Mouse (Mus musculus) midbrain, embryonic 14.5 days (tissue): Measurements from ENCODE around the gene Per1. TPM values are rescaled to one million over a fixed set of nuclear protein-coding genes. Genes with fewer than 3 reads are reported as not detected.
A peak's percentile ranks its signal among the peaks of the same experiment; 100 is the strongest.

Experiments used
- ATAC-seq: fragments of 200-750 bp; cut with Nextera tagmentation; 2 replicates; pipeline ENCODE4 v1.8.0; 2017; ENCODE audit warnings: moderate number of reproducible peaks, moderate library complexity; ENCODE audit not compliant: low FRiP score, low TSS enrichment
- DNase-seq: peaks from one replicate; pipeline ENCODE4 v3.0.0-alpha.2; 2015
- H3K27ac ChIP-seq: fragments of 300-500 bp; sonication (generic); replicated peaks from 2 replicates; pipeline ENCODE4 v1.5.1; 2014; ENCODE audit warnings: mild to moderate bottlenecking, low read depth, low read length, moderate library complexity
- H3K27me3 ChIP-seq: fragments of 300-500 bp; sonication (generic); 2 replicates; pipeline ENCODE4 v1.6.1; 2014; ENCODE audit warnings: low read length, control low read depth, mixed read lengths; ENCODE audit not compliant: control insufficient read depth, insufficient read depth
- H3K36me3 ChIP-seq: fragments of 300-500 bp; sonication (generic); 2 replicates; pipeline ENCODE4 v1.6.1; 2014; ENCODE audit warnings: low read length, control low read depth; ENCODE audit not compliant: control insufficient read depth, insufficient read depth
- H3K4me1 ChIP-seq: fragments of 300-500 bp; sonication (generic); 2 replicates; pipeline ENCODE4 v1.6.1; 2014; ENCODE audit warnings: mild to moderate bottlenecking, antibody characterized with exemption, low read length, control low read depth; ENCODE audit not compliant: control insufficient read depth, insufficient read depth
- H3K4me2 ChIP-seq: fragments of 300-500 bp; sonication (generic); 2 replicates; pipeline ENCODE4 v1.6.1; 2014; ENCODE audit warnings: mild to moderate bottlenecking, low read length, moderate library complexity
- H3K4me3 ChIP-seq: fragments of 300-500 bp; sonication (generic); replicated peaks from 2 replicates; pipeline ENCODE4 v1.5.1; 2014; ENCODE audit warnings: low read depth, low read length
- H3K9ac ChIP-seq: fragments of 300-500 bp; sonication (generic); replicated peaks from 2 replicates; pipeline ENCODE4 v1.6.1; 2014; ENCODE audit warnings: mild to moderate bottlenecking, low read length, moderate library complexity
- H3K9me3 ChIP-seq: fragments of 300-500 bp; sonication (generic); 2 replicates; pipeline ENCODE4 v1.6.1; 2016; ENCODE audit warnings: low read length, control low read depth, mixed read lengths; ENCODE audit not compliant: control insufficient read depth
- WGBS: fragments of 180-500 bp; shearing (Covaris S2); extraction: QIAGEN DNeasy Blood & Tissue Kit; methylation state at CpG from one replicate; pipeline ENCODE4 v1.1.7; 2014; 5-methylcytosine and 5-hydroxymethylcytosine counted together
- polyA plus RNA-seq: library from polyadenylated mRNA; unstranded; fragments of >200 nt; fragmentation: Nextera tagmentation; extraction: Ambion mirVana; gene quantifications from 2 replicates; pipeline ENCODE4 v1.2.1, GENCODE M21; 2014

Per1 gene
- polyA plus RNA-seq, 1 experiment from 2014 or later = 13.1 TPM

DNA sequence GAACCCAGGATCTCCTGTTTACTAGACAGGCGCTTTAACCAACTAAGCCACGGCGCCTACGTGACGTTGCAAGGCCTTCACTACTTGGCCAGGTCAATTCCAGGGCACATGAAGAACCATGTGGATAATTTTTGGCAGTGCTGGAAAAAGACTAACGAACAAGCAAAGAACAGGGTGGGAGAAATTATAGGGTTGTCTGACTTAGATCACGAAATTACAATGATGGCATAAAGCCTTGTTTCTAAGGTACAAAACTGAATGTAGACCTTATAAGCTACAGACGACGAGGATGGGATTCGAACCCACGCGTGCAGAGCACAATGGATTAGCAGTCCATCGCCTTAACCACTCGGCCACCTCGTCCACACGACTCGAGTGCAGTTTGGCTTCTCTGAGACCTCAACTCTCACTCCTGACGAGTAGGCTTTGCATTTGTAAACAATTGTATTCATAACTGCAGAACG lies 32.2 kb upstream of the Per1 start:
- Histone ChIP-seq H3K4me1 (peaks cover 38% of the 10 kb centered on the region), H3K36me3 (no peaks in the 10 kb centered on the region), H3K4me2 (peak overlapping the region; percentile 94), H3K9me3 (no peaks in the 10 kb centered on the region), H3K4me3 (peak overlapping the region; percentile 67), H3K27me3 (no peaks in the 10 kb centered on the region), H3K9ac (no peak overlapping the region; the same call in 1 of the 2 replicates), H3K27ac (peak overlapping the region; percentile 65)
- peak; percentile 95 for DNase-seq
- under 1% methylated on average over 19 of the region's 19 CpGs for WGBS
- ATAC-seq = peak; percentile 66

DNA sequence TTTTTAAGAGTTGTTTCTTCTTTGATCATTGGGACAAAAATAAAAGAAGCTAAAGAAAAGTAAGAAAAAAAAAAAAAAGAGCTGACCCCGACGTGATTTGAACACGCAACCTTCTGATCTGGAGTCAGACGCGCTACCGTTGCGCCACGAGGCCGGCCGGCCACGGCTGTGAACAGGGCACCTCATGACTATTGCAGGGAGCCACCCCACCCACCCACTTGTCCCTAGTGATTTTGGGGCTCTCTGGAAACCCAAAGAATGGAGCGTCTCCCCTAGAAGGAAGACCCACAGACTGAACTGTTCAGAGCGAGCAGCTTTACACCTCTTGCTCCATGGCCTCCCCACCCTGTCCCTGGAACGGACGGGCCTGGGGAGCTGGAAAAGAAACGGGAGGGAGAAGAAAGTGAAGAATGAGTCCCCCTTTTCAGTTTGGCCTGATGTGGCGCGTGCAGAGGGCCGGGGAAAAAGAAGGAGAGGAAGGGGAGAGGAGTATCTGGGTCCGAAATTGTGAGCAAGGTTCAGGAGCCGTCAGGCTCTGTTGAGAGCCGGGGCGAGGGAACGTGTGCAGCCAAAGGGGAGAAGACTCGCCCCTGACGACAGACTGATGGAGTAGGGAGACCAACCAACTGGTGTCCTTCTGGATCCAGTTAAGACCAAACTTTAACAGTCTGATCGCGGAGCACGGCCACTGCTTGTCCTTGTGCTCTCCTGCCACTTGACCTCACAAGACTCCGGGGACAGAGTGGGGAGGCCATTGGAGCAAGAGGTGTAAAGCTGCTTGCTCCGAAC lies 31.4 kb upstream of the Per1 start:
- H3K36me3 ChIP-seq = no peaks in the 10 kb centered on the region
- under 1% methylated on average over 31 of the region's 31 CpGs for WGBS
- H3K4me1 ChIP-seq = peaks cover 30% of the 10 kb centered on the region
- peak overlapping the region; percentile 94 for H3K4me2 ChIP-seq
- DNase-seq (peak; percentile 87), ATAC-seq (peak; percentile 35; the same call in 1 of the 2 replicates)
- H3K4me3 ChIP-seq = peak overlapping the region; percentile 67
- H3K27me3 ChIP-seq = no peaks in the 10 kb centered on the region
- peak overlapping the region; percentile 65; the same call in 1 of the 2 replicates for H3K27ac ChIP-seq
- H3K9ac ChIP-seq = peak overlapping the region; percentile 71
- no peaks in the 10 kb centered on the region for H3K9me3 ChIP-seq

GRCm38 (mm10) chr11:69064259-69065133 lies 30.5 kb upstream of the Per1 start:
- Histone ChIP-seq H3K4me3 (peak overlapping the region; percentile 67), H3K4me1 (peaks cover 29% of the 10 kb centered on the region), H3K36me3 (no peaks in the 10 kb centered on the region), H3K4me2 (peak overlapping the region; percentile 94), H3K9me3 (no peaks in the 10 kb centered on the region), H3K27ac (no peak overlapping the region), H3K9ac (peak overlapping the region; percentile 71; the same call in 1 of the 2 replicates), H3K27me3 (no peaks in the 10 kb centered on the region)
- WGBS = 42% methylated on average over 9 of the region's 9 CpGs
- DNase-seq (no peak), ATAC-seq (no peak)

DNA sequence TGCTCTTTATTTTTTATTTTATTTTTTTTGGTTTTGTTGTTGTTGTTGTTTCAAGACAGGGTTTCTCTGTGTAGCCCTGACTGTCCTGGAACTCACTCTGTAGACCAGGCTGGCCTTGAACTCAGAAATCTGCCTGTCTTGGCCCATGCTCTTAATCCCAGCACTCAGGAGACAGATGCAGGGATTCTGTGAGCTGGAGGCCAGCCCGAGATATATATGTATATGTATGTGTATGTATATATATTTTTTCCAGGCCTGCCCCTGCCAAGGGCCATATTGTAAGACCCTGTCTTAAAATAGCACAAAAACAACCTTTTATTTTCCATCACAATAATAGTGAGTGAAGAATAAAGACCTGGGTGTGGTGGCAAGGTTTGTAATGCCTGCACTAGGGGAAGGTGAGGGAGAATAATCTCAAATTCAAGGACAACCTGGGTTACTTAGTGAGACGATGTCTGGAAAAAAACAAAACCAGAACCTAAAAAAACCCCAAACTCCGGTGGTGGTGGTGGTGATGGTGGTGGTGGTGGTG lies 29.6 kb upstream of the Per1 start:
- H3K4me1 ChIP-seq = peaks cover 33% of the 10 kb centered on the region
- H3K27me3 ChIP-seq = no peaks in the 10 kb centered on the region
- 62% methylated on average over 3 of the region's 3 CpGs for WGBS
- no peak overlapping the region for H3K27ac ChIP-seq
- H3K4me2 ChIP-seq = peak overlapping the region; percentile 76
- H3K36me3 ChIP-seq = no peaks in the 10 kb centered on the region
- ATAC-seq (no peak), DNase-seq (no peak)
- H3K4me3 ChIP-seq = peak overlapping the region; percentile 35; the same call in 1 of the 2 replicates
- no peaks in the 10 kb centered on the region for H3K9me3 ChIP-seq
- no peak overlapping the region for H3K9ac ChIP-seq

DNA sequence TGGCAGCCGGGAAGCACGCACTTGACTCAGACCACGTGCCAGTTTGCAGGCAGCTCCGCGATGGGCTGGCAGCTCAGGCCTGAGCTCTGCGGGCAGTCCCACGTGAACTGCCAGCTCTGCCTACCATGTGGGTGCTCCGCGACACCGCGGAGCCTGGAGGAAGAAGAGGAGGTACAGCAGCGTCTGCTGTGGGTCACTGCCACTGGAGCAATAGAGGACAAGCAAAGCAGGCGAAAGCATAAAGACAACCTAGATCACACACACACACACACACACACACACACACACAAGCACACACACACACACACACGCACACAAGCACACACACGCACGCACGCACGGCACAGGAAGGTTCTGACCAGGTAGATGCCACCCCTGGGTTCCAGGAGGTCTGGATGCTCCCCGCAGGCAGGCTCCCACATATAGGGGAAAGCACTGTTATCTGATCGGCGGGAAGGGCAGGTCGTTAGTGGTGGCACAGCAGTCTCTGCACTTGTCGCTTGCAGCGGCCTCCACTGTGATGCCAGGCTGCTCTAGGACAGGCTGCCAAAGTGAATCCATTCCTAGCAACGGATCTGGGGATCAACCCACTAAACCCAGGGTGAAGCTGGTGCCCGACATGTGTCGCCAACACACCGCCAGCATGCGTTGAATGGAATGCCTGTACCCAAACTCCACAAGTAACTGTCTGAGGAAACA lies 28.7 kb upstream of the Per1 start:
- DNase-seq (peak; percentile 57), ATAC-seq (no peak)
- Histone ChIP-seq H3K9ac (peak overlapping the region; percentile 47; the same call in 1 of the 2 replicates), H3K27ac (0 out of 2 replicates have a peak overlapping the region, but pooled peaks have one; percentile 20), H3K4me3 (peak overlapping the region; percentile 35), H3K9me3 (no peaks in the 10 kb centered on the region), H3K36me3 (no peaks in the 10 kb centered on the region), H3K4me2 (peak overlapping the region; percentile 76), H3K4me1 (peaks cover 27% of the 10 kb centered on the region), H3K27me3 (no peaks in the 10 kb centered on the region)
- under 1% methylated on average over 29 of the region's 29 CpGs for WGBS

DNA sequence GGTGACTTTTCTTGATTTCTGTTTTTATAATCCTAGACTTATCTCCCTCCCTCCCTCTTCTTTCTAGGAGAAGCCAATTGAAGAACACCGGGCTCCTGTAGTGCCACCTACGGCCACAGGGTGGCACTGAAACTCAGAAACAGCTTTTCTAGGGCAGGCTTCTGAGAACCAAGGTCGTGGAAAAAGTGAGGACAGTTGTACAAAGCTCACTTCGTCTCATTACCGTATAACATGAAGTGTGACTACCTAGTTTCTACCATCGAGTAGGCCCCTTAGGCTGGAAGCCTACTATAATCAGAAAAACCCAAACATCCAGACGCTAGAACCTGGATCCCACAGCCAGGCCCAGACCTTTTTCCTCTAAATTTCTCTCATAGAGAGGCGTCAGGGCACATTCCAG lies 28.1 kb upstream of the Per1 start:
- WGBS = 10% methylated on average over 8 of the region's 8 CpGs
- H3K36me3 ChIP-seq = no peaks in the 10 kb centered on the region
- no peaks in the 10 kb centered on the region for H3K27me3 ChIP-seq
- peaks cover 29% of the 10 kb centered on the region for H3K4me1 ChIP-seq
- DNase-seq = peak; percentile 95
- H3K9ac ChIP-seq = no peak overlapping the region; the same call in 1 of the 2 replicates
- peak overlapping the region; percentile 76 for H3K4me2 ChIP-seq
- H3K9me3 ChIP-seq = no peaks in the 10 kb centered on the region
- ATAC-seq = no peak
- H3K4me3 ChIP-seq = peak overlapping the region; percentile 35
- H3K27ac ChIP-seq = no peak overlapping the region

- H3K36me3 ChIP-seq = no peaks in the 10 kb centered on the region
- H3K9ac ChIP-seq = no peak overlapping the region
- no peaks in the 10 kb centered on the region for H3K9me3 ChIP-seq
- no peak overlapping the region for H3K4me3 ChIP-seq
- 61% methylated on average over 6 of the region's 6 CpGs for WGBS
- DNase-seq = no peak
- ATAC-seq = no peak
- no peak overlapping the region for H3K27ac ChIP-seq
- H3K4me1 ChIP-seq = peaks cover 35% of the 10 kb centered on the region
- H3K4me2 ChIP-seq = no peak overlapping the region
- H3K27me3 ChIP-seq = no peaks in the 10 kb centered on the region
Measured at GRCm38 (mm10) chr11:69067601-69068000, 27.4 kb upstream of the Per1 start.

DNA sequence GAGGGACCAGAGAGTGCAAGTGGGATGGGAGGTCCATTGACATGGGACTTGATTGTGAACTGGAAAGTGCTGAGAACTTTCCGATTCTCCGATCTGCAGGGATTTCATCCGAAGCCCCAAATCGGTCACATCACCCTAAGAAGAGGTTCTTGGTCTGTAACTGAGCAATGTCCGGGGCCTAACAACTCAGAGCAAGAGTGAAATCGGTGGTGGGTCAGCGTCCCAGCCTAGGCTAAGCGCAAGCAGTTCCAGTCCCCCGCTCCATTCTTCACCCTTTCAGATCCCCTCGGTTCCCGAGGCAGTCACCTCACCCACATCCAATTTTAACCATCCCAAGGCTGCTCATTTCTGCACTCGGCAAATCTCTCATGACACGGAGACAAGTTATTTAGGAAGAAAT lies 24.9 kb upstream of the Per1 start:
- Histone ChIP-seq H3K36me3 (no peaks in the 10 kb centered on the region), H3K9me3 (no peaks in the 10 kb centered on the region), H3K4me3 (peak overlapping the region; percentile 59), H3K27me3 (no peaks in the 10 kb centered on the region), H3K27ac (peak overlapping the region; percentile 89), H3K4me1 (peaks cover 29% of the 10 kb centered on the region), H3K4me2 (peak overlapping the region; percentile 72), H3K9ac (peak overlapping the region; percentile 77)
- DNase-seq = no peak
- ATAC-seq = no peak
- WGBS = under 1% methylated on average over 13 of the region's 13 CpGs
